Comparison of ENCODE assay signal across 8 mouse cellular contexts in the genomic region with DNA sequence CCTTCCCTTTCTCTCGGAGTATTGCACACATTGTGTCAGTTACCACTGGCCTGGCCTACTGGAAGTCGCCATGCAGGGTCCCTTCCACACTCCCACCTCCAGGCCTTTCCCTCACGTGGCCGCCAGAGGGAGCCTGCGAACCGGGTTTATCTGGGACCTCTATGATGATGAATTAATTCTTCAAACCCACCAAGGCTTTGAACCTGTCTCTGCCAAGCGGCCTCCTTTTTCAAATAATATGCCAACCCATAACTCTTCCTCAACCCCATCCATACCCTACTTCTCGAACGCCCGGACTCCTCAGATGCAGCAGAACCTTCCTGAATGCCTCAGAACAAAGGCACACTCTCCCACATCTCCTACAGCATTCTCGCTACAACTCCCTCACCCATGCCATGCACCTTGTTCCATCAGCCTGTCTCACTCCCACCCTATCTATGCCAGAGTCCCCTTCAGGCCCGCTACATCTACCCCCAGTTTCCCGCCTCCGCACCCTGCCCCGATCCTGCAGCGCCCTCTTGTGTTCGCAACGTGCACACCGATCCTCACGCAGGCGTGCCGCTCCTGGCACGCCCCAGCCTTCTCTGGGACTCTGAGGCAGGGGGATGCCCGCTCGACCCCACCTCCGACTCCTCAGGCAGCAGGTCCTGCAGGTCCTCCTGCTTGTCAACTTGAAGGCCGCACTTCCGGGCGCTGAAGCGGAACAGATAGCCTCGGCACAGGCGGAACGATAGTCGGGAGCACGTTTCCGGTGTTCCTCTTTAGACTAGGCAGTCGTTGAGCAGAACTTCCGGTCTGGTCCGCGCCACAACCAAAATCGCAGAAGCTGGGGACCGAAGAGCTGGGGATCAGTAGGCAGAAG. TPM values are rescaled to one million over a fixed set of nuclear protein-coding genes. Genes with fewer than 3 reads are reported as not detected.
DNase-seq lines count a peak whose midpoint lies in the region; ATAC-seq and TF ChIP-seq lines count a peak whose summit lies in the region.

No protein-coding gene starts in this region.

- WGBS in embryonic facial prominence, embryonic 10.5 days = under 1% methylated on average over 42 of the region's 42 CpGs
- under 1% methylated on average over 42 of the region's 42 CpGs for WGBS in intestine, postnatal 0 days
- WGBS in midbrain, embryonic 11.5 days = under 1% methylated on average over 42 of the region's 42 CpGs

- H3K36me3 ChIP-seq in embryonic facial prominence, embryonic 10.5 days (replicated peaks) = peaks cover 35% of the 10 kb centered on the region
- peaks cover 27% of the 10 kb centered on the region for H3K36me3 ChIP-seq in intestine, postnatal 0 days (ENCODE audit: control insufficient read depth, insufficient read depth)
- peaks cover 10% of the 10 kb centered on the region; the same call in 1 of the 2 replicates for H3K36me3 ChIP-seq in midbrain, embryonic 11.5 days (ENCODE audit: control insufficient read depth, insufficient read depth, low read length)

- intact Hi-C loops in left cerebral cortex, postnatal 4 days (cut with DNase I) = no loop called here

- peak; percentile 93 for TF ChIP-seq CTCF in intestine, postnatal 0 days (IDR thresholded peaks at IDR 0.05; ENCODE audit: low read depth)

- ATAC-seq in granulocyte monocyte progenitor cell, adult 5-6 weeks (replicated peaks; ENCODE audit: poor library complexity, severe bottlenecking) = peak; percentile 88
- peak; percentile 86 for ATAC-seq in intestine, postnatal 0 days
- peak; percentile 92 for ATAC-seq in midbrain, embryonic 11.5 days (ENCODE audit: low FRiP score)

- H3K27me3 ChIP-seq in embryonic facial prominence, embryonic 10.5 days (replicated peaks; ENCODE audit: low read depth, poor library complexity, severe bottlenecking) = peaks cover 27% of the 10 kb centered on the region
- H3K27me3 ChIP-seq in intestine, postnatal 0 days (replicated peaks; ENCODE audit: control insufficient read depth, insufficient read depth, low read length) = no peaks in the 10 kb centered on the region
- peaks cover 8% of the 10 kb centered on the region for H3K27me3 ChIP-seq in midbrain, embryonic 11.5 days (ENCODE audit: control insufficient read depth, insufficient read depth, low read length)

- H3K9me3 ChIP-seq in embryonic facial prominence, embryonic 10.5 days = peaks cover 5% of the 10 kb centered on the region; the same call in 1 of the 2 replicates
- no peaks in the 10 kb centered on the region for H3K9me3 ChIP-seq in intestine, postnatal 0 days (ENCODE audit: control insufficient read depth)
- H3K9me3 ChIP-seq in midbrain, embryonic 11.5 days (ENCODE audit: control insufficient read depth, low read length) = no peaks in the 10 kb centered on the region

- peak; percentile 95 for DNase-seq in adrenal gland, postnatal 14 days
- peak; percentile 97 for DNase-seq in embryonic facial prominence, embryonic 10.5 days (ENCODE audit: low spot score)
- DNase-seq in left cerebral cortex, postnatal 4 days = peak; percentile 95
- DNase-seq in midbrain, embryonic 11.5 days (ENCODE audit: low spot score, missing footprints) = peak; percentile 100
- peak; percentile 89 for DNase-seq in right cerebral cortex, postnatal 4 days
- peak; percentile 96 for DNase-seq in yolk sac, embryonic 10.5 days (ENCODE audit: low spot score)

- H3K4me2 ChIP-seq in intestine, postnatal 0 days (replicated peaks; ENCODE audit: low read depth) = peak overlapping the region; percentile 83
- H3K4me2 ChIP-seq in midbrain, embryonic 11.5 days = peak overlapping the region; percentile 53

- peak overlapping the region; percentile 95 for H3K27ac ChIP-seq in embryonic facial prominence, embryonic 10.5 days (replicated peaks)
- H3K27ac ChIP-seq in intestine, postnatal 0 days (ENCODE audit: low read depth, low read length) = peak overlapping the region; percentile 90
- peak overlapping the region; percentile 93 for H3K27ac ChIP-seq in midbrain, embryonic 11.5 days (ENCODE audit: low read depth, low read length)

- H3K4me3 ChIP-seq in embryonic facial prominence, embryonic 10.5 days = peak overlapping the region; percentile 75
- peak overlapping the region; percentile 85 for H3K4me3 ChIP-seq in intestine, postnatal 0 days (ENCODE audit: low read depth, low read length)
- peak overlapping the region; percentile 56 for H3K4me3 ChIP-seq in midbrain, embryonic 11.5 days (ENCODE audit: low read depth, low read length)

- H3K4me1 ChIP-seq in embryonic facial prominence, embryonic 10.5 days = peaks cover 27% of the 10 kb centered on the region
- no peaks in the 10 kb centered on the region for H3K4me1 ChIP-seq in intestine, postnatal 0 days (replicated peaks; ENCODE audit: control insufficient read depth, insufficient read depth, low read length)
- peaks cover 16% of the 10 kb centered on the region for H3K4me1 ChIP-seq in midbrain, embryonic 11.5 days (ENCODE audit: control insufficient read depth, insufficient read depth, low read length)

- peak overlapping the region; percentile 87 for H3K9ac ChIP-seq in intestine, postnatal 0 days (ENCODE audit: low read depth, low read length)
- H3K9ac ChIP-seq in midbrain, embryonic 11.5 days (ENCODE audit: low read length) = peak overlapping the region; percentile 82

RNA-seq across cellular contexts. Expression of a gene that starts 0.5 kb away (rescaled TPM):
- 12.8 and 13.2 TPM in 2 replicates for total RNA-seq in adrenal gland, postnatal 14 days (2021)
- polyA plus RNA-seq in embryonic facial prominence, embryonic 10.5 days (2016; fragmentation: Nextera tagmentation; extraction: Ambion mirVana) = 27.2 and 28.4 TPM in 2 replicates
- total RNA-seq in granulocyte monocyte progenitor cell, adult 5-6 weeks (2014; fragmentation: Nextera tagmentation) = 8.5 and 19.8 TPM in 2 replicates
- total RNA-seq in granulocyte monocyte progenitor cell, adult 5-6 weeks (2017) = 4.9 and 11.9 TPM in 2 replicates
- polyA plus RNA-seq in intestine, postnatal 0 days (2015; fragmentation: Nextera tagmentation; extraction: Ambion mirVana) = 11.2 and 11.6 TPM in 2 replicates
- total RNA-seq in left cerebral cortex, postnatal 4 days (2021) = 10 to 100 TPM; 35.1 to 36.6 TPM
- 25.7 and 32.8 TPM in 2 replicates for polyA plus RNA-seq in midbrain, embryonic 11.5 days (2014; fragmentation: Nextera tagmentation; extraction: Ambion mirVana)

RNA-seq across cellular contexts. Expression of a gene that starts 10.5 kb away (rescaled TPM):
- 247 and 252 TPM in 2 replicates for total RNA-seq in adrenal gland, postnatal 14 days (2021)
- polyA plus RNA-seq in embryonic facial prominence, embryonic 10.5 days (2016; fragmentation: Nextera tagmentation; extraction: Ambion mirVana) = 452 and 468 TPM in 2 replicates
- 599 and 728 TPM in 2 replicates for total RNA-seq in granulocyte monocyte progenitor cell, adult 5-6 weeks (2014; fragmentation: Nextera tagmentation)
- 489 and 493 TPM in 2 replicates for total RNA-seq in granulocyte monocyte progenitor cell, adult 5-6 weeks (2017)
- polyA plus RNA-seq in intestine, postnatal 0 days (2015; fragmentation: Nextera tagmentation; extraction: Ambion mirVana) = 82.8 and 85.3 TPM in 2 replicates
- total RNA-seq in left cerebral cortex, postnatal 4 days (2021) = 100 to 1,000 TPM; 412 to 415 TPM
- 399 and 443 TPM in 2 replicates for polyA plus RNA-seq in midbrain, embryonic 11.5 days (2014; fragmentation: Nextera tagmentation; extraction: Ambion mirVana)

RNA-seq across cellular contexts. Expression of a gene that starts 11.4 kb away (rescaled TPM):
- 2.6 and 51.1 TPM in 2 replicates for total RNA-seq in adrenal gland, postnatal 14 days (2021)
- polyA plus RNA-seq in embryonic facial prominence, embryonic 10.5 days (2016; fragmentation: Nextera tagmentation; extraction: Ambion mirVana) = not detected in 2 replicates
- total RNA-seq in granulocyte monocyte progenitor cell, adult 5-6 weeks (2014; fragmentation: Nextera tagmentation) = not detected in 2 replicates
- total RNA-seq in granulocyte monocyte progenitor cell, adult 5-6 weeks (2017) = not detected in 2 replicates
- 0.18 and 0.22 TPM in 2 replicates for polyA plus RNA-seq in intestine, postnatal 0 days (2015; fragmentation: Nextera tagmentation; extraction: Ambion mirVana)
- total RNA-seq in left cerebral cortex, postnatal 4 days (2021) = under 1 TPM; 0.32 to 0.36 TPM
- not detected in 2 replicates for polyA plus RNA-seq in midbrain, embryonic 11.5 days (2014; fragmentation: Nextera tagmentation; extraction: Ambion mirVana)

RNA-seq across cellular contexts. Expression of a gene that starts 25.2 kb away (rescaled TPM):
- 173 and 179 TPM in 2 replicates for total RNA-seq in adrenal gland, postnatal 14 days (2021)
- polyA plus RNA-seq in embryonic facial prominence, embryonic 10.5 days (2016; fragmentation: Nextera tagmentation; extraction: Ambion mirVana) = 89.1 and 93.0 TPM in 2 replicates
- total RNA-seq in granulocyte monocyte progenitor cell, adult 5-6 weeks (2014; fragmentation: Nextera tagmentation) = 117 and 163 TPM in 2 replicates
- 162 and 196 TPM in 2 replicates for total RNA-seq in granulocyte monocyte progenitor cell, adult 5-6 weeks (2017)
- 323 and 329 TPM in 2 replicates for polyA plus RNA-seq in intestine, postnatal 0 days (2015; fragmentation: Nextera tagmentation; extraction: Ambion mirVana)
- total RNA-seq in left cerebral cortex, postnatal 4 days (2021) = 100 to 1,000 TPM; 120 to 122 TPM
- polyA plus RNA-seq in midbrain, embryonic 11.5 days (2014; fragmentation: Nextera tagmentation; extraction: Ambion mirVana) = 133 and 140 TPM in 2 replicates

RNA-seq across cellular contexts. Expression of a gene that starts 28.7 kb away (rescaled TPM):
- 191 and 201 TPM in 2 replicates for total RNA-seq in adrenal gland, postnatal 14 days (2021)
- polyA plus RNA-seq in embryonic facial prominence, embryonic 10.5 days (2016; fragmentation: Nextera tagmentation; extraction: Ambion mirVana) = 157 and 159 TPM in 2 replicates
- total RNA-seq in granulocyte monocyte progenitor cell, adult 5-6 weeks (2014; fragmentation: Nextera tagmentation) = 196 and 197 TPM in 2 replicates
- total RNA-seq in granulocyte monocyte progenitor cell, adult 5-6 weeks (2017) = 126 and 132 TPM in 2 replicates
- polyA plus RNA-seq in intestine, postnatal 0 days (2015; fragmentation: Nextera tagmentation; extraction: Ambion mirVana) = 96.8 and 107 TPM in 2 replicates
- total RNA-seq in left cerebral cortex, postnatal 4 days (2021) = 100 to 1,000 TPM; 198 to 213 TPM
- polyA plus RNA-seq in midbrain, embryonic 11.5 days (2014; fragmentation: Nextera tagmentation; extraction: Ambion mirVana) = 152 and 166 TPM in 2 replicates

Comparison
In these comparisons a context has a peak if more than half of its experiments do, and no peak if none do; other contexts are left out.
1. Peak in every context shown above with its lines: DNase-seq, ATAC-seq, H3K4me3 ChIP-seq and H3K27ac ChIP-seq.